Comparison of ENCODE assay signal across 14 mouse cellular contexts in genomic region chr2:168451714-168452708, GRCm38 (mm10).
A peak's percentile ranks its signal among the peaks of the same experiment; 100 is the strongest.
DNase-seq lines count a peak whose midpoint lies in the region; ATAC-seq and TF ChIP-seq lines count a peak whose summit lies in the region.
"Had no signal": no experiment of that assay in that cellular context is flagged by ENCODE, and none has a peak within 500 bp of the region (broad histone marks: within the 10 kb centered on the region; RNA-seq: fewer than 3 reads in every experiment).

No protein-coding gene starts in this region.

- H3K27me3 ChIP-seq in hindbrain, postnatal 0 days (ENCODE audit: insufficient read depth, low read length) = no peaks in the 10 kb centered on the region
- no peaks in the 10 kb centered on the region for H3K27me3 ChIP-seq in hindbrain, embryonic 11.5 days (ENCODE audit: control insufficient read depth, insufficient read depth, low read length)
- H3K27me3 ChIP-seq in embryonic facial prominence, embryonic 12.5 days = no peaks in the 10 kb centered on the region
- 0 out of 2 replicates have a peak, but pooled peaks cover 3% of the 10 kb centered on the region for H3K27me3 ChIP-seq in limb, embryonic 10.5 days (ENCODE audit: low read depth, poor library complexity, severe bottlenecking)

- no peak overlapping the region for H3K27ac ChIP-seq in hindbrain, postnatal 0 days
- H3K27ac ChIP-seq in hindbrain, embryonic 11.5 days (ENCODE audit: low read depth, low read length) = no peak overlapping the region
- H3K27ac ChIP-seq in embryonic facial prominence, embryonic 12.5 days = peak overlapping the region; percentile 83
- peak overlapping the region; percentile 46 for H3K27ac ChIP-seq in limb, embryonic 10.5 days
- H3K27ac ChIP-seq: liver, embryonic 12.5 days; midbrain, embryonic 10.5 days had no signal

- no peaks in the 10 kb centered on the region for H3K9me3 ChIP-seq in hindbrain, postnatal 0 days (ENCODE audit: low read length)
- no peaks in the 10 kb centered on the region for H3K9me3 ChIP-seq in hindbrain, embryonic 11.5 days (ENCODE audit: control insufficient read depth, low read length)
- H3K9me3 ChIP-seq in embryonic facial prominence, embryonic 12.5 days = no peaks in the 10 kb centered on the region
- no peaks in the 10 kb centered on the region for H3K9me3 ChIP-seq in limb, embryonic 10.5 days (replicated peaks)
- H3K9me3 ChIP-seq: liver, embryonic 12.5 days; midbrain, embryonic 10.5 days had no signal

- H3K4me3 ChIP-seq in hindbrain, postnatal 0 days (ENCODE audit: low read length) = no peak overlapping the region
- no peak overlapping the region for H3K4me3 ChIP-seq in hindbrain, embryonic 11.5 days (ENCODE audit: low read depth, low read length)
- no peak overlapping the region for H3K4me3 ChIP-seq in embryonic facial prominence, embryonic 12.5 days
- H3K4me3 ChIP-seq in limb, embryonic 10.5 days = no peak overlapping the region
- H3K4me3 ChIP-seq: liver, embryonic 12.5 days; midbrain, embryonic 10.5 days had no signal

- no peak overlapping the region for H3K4me2 ChIP-seq in hindbrain, postnatal 0 days (ENCODE audit: low read depth, low read length)
- no peak overlapping the region for H3K4me2 ChIP-seq in hindbrain, embryonic 11.5 days (replicated peaks; ENCODE audit: low read depth, low read length)
- H3K4me2 ChIP-seq in embryonic facial prominence, embryonic 12.5 days (replicated peaks) = peak overlapping the region; percentile 16
- H3K4me2 ChIP-seq: heart, embryonic 11.5 days; liver, embryonic 12.5 days had no signal

- H3K9ac ChIP-seq in hindbrain, postnatal 0 days (replicated peaks; ENCODE audit: low read length) = no peak overlapping the region
- H3K9ac ChIP-seq in hindbrain, embryonic 11.5 days (ENCODE audit: low read depth, low read length) = no peak overlapping the region
- no peak overlapping the region for H3K9ac ChIP-seq in embryonic facial prominence, embryonic 12.5 days
- H3K9ac ChIP-seq: liver, embryonic 12.5 days had no signal

- DNase-seq in hindbrain, postnatal 0 days (ENCODE audit: low spot score) = no peak
- DNase-seq in hindbrain, embryonic 11.5 days (ENCODE audit: low spot score) = no peak
- DNase-seq in limb, embryonic 10.5 days (ENCODE audit: low spot score) = no peak
- DNase-seq in skeletal muscle tissue, adult 2 months (ENCODE audit: low read depth, low spot score) = peak; percentile 41
- DNase-seq in adrenal gland, adult 18-20 months (ENCODE audit: low spot score in 2 of 2) = no peak
- DNase-seq in kidney, postnatal 10 days = no peak
- DNase-seq: layer of hippocampus, postnatal 36 days; thymus, adult 18-20 months had no signal

- no peaks in the 10 kb centered on the region for H3K4me1 ChIP-seq in hindbrain, postnatal 0 days (ENCODE audit: insufficient read depth, low read length)
- no peaks in the 10 kb centered on the region; the same call in none of the 2 replicates for H3K4me1 ChIP-seq in hindbrain, embryonic 11.5 days (replicated peaks; ENCODE audit: control insufficient read depth, insufficient read depth, low read length)
- peaks cover 20% of the 10 kb centered on the region for H3K4me1 ChIP-seq in embryonic facial prominence, embryonic 12.5 days
- peaks cover 36% of the 10 kb centered on the region for H3K4me1 ChIP-seq in limb, embryonic 10.5 days

- peak; percentile 13; the same call in 1 of the 2 replicates for ATAC-seq in hindbrain, postnatal 0 days
- no peak for ATAC-seq in hindbrain, embryonic 11.5 days (ENCODE audit: low FRiP score)
- ATAC-seq in embryonic facial prominence, embryonic 12.5 days (ENCODE audit: insufficient number of reproducible peaks, insufficient read depth, low FRiP score, low TSS enrichment) = 0 out of 2 replicates have a peak, but pooled peaks have one; percentile 41
- ATAC-seq in cerebellum, adult (ENCODE audit: insufficient number of reproducible peaks, low FRiP score, low TSS enrichment) = no peak
- ATAC-seq: intestine, postnatal 0 days; liver, embryonic 12.5 days had no signal

- WGBS in hindbrain, postnatal 0 days = 58% methylated on average over 30 of the region's 30 CpGs
- WGBS in hindbrain, embryonic 11.5 days = 61% methylated on average over 30 of the region's 30 CpGs
- 38% methylated on average over 30 of the region's 30 CpGs for WGBS in embryonic facial prominence, embryonic 12.5 days
- WGBS in limb, embryonic 10.5 days = 60% methylated on average over 30 of the region's 30 CpGs

- no peak for TF ChIP-seq CTCF in hindbrain, postnatal 0 days (IDR thresholded peaks at IDR 0.05; ENCODE audit: low read depth)

- H3K36me3 ChIP-seq in hindbrain, postnatal 0 days (ENCODE audit: insufficient read depth, low read length) = no peaks in the 10 kb centered on the region
- no peaks in the 10 kb centered on the region for H3K36me3 ChIP-seq in hindbrain, embryonic 11.5 days (ENCODE audit: control insufficient read depth, insufficient read depth, low read length)
- no peaks in the 10 kb centered on the region for H3K36me3 ChIP-seq in embryonic facial prominence, embryonic 12.5 days
- H3K36me3 ChIP-seq in limb, embryonic 10.5 days = no peaks in the 10 kb centered on the region
- H3K36me3 ChIP-seq: liver, embryonic 12.5 days; midbrain, embryonic 10.5 days had no signal

Comparison
In these comparisons a context has a peak if more than half of its experiments do, and no peak if none do; other contexts are left out.
1. ATAC-seq: peak in hindbrain, postnatal 0 days (single experiment) and embryonic facial prominence, embryonic 12.5 days (single experiment); none in hindbrain, embryonic 11.5 days (single experiment) and cerebellum, adult (single experiment).
2. H3K27ac ChIP-seq: peak in embryonic facial prominence, embryonic 12.5 days (single experiment) and limb, embryonic 10.5 days (single experiment); none in hindbrain, postnatal 0 days (single experiment) and hindbrain, embryonic 11.5 days (single experiment).